Mouse (Mus musculus): Measurements from ENCODE around the gene Psd.

Psd gene

GRCm38 (mm10) chr19:46326756-46327305 is at the start of gene Psd:
TSS of gene Psd (minus strand) at chr19:46327156.
- peak in 1 of 2 experiments; percentile 40 for DNase-seq

DNA sequence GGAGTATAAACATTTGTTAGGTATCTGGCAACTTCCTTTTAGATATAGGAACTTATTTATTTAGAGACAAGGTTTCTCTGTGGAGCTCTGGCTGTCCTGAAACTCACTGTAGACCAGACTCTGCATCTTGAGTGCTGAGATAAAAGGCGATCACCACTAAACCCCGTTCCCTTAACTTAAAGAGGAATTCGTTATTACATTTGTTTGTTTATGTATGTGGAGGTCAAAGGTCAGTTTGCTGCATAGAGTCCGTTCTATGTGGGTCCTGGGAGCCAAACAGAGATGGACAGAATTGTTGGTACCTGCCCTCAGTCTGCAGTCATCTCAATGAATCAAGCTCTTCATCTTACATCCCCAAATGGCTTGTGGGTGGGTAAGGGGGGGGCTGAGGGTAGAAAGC is 48.9 kb upstream of the Psd start:
- no peak for DNase-seq

DNA sequence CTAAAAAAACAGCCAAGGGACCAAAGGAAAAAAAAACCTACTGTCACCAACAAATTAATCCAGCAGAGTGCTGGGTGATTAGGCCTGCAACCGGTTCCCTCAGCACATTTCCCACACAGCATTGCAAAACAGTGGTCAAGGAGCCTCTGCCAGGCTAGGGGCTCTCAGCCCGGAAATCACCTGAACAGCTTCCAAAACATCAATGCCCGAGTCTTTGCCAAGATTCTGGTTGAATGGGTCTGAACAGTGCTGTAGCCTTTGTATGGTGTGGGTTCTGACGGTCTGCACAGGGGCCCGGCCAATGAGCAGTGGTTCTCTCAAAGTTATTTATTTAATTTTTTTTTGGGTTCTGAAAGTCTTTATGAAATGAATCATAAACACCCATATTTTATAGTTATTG is 48.5 kb upstream of the Psd start:
- no peak for DNase-seq

DNA sequence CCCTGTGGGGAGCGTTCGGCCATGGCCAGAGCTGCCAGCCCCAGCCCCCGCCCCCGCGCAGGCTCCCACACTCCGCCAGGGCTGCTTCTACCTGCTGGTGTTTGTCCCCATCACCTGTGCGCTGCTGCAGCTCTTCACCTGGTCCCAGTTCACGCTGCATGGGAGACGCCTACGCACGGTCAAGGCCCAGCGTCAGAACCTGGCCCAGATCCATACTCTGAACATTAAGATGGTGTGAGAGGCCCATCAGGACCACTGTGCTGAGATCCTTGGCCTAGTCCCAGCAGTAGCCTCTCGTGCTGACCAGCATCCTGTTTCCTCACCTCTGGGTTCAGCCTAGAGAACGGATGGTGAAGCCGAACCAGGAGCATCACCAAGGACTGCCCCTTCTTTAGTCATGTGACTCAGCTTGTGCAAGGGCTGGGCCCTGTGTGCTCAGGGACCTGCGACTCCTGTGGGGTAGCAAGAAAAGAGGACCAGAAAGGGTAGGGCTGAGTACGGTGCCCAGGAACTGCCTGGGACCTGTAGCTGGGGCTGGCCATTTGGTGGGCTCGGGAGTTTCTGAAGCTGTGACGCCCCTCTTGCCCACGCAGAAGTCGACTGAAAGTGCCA is 47.6 kb upstream of the Psd start:
- DNase-seq = no peak

DNA sequence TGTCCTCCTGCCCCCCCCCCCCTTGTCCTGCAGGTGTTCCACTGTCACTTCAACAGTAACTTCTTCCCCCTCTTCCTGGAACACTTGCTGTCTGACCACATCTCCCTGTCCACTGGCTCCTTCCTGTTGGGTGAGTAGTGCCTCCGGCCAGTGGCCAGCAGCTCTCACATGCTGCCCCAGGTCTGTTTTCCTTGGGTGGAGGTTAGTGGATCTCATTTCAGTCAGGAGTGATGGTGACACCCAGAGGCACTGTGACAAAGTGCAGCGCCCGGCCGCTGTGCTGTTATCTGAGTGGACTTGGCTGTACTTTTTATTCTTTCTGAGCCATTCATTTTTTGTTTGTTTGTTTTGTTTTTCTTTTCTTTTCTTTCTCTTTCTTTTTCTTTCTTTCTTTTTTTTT is 42.2 kb upstream of the Psd start:
- peak in 1 of 2 experiments; percentile 26 for DNase-seq

- no peak for DNase-seq
Measured at GRCm38 (mm10) chr19:46367798-46368590, 41.0 kb upstream of the Psd start.

- no peak for DNase-seq
Measured at GRCm38 (mm10) chr19:46363294-46364009, 36.5 kb upstream of the Psd start.

GRCm38 (mm10) chr19:46362104-46362503 is 35.1 kb upstream of the Psd start:
- no peak for DNase-seq

DNA sequence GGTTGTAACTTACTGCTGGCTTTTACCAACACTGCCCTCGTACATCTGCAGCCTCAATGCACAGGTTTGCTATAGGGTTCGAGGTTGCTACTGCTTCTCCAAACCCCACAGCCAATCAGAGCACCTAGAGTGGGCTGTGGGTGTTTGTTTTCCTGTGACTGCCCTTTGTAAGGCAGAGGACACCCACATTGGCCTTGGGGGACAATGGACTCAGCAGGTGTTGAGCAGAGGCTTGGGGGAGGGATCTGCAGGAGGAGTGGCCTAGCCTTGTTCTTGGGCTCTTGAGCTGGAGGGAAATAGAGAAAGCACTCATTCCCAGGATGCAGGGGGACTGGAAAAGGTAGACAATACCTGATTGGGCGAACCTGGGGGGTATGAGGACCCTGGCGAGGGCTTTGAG is 31.4 kb upstream of the Psd start:
- no peak for DNase-seq

DNA sequence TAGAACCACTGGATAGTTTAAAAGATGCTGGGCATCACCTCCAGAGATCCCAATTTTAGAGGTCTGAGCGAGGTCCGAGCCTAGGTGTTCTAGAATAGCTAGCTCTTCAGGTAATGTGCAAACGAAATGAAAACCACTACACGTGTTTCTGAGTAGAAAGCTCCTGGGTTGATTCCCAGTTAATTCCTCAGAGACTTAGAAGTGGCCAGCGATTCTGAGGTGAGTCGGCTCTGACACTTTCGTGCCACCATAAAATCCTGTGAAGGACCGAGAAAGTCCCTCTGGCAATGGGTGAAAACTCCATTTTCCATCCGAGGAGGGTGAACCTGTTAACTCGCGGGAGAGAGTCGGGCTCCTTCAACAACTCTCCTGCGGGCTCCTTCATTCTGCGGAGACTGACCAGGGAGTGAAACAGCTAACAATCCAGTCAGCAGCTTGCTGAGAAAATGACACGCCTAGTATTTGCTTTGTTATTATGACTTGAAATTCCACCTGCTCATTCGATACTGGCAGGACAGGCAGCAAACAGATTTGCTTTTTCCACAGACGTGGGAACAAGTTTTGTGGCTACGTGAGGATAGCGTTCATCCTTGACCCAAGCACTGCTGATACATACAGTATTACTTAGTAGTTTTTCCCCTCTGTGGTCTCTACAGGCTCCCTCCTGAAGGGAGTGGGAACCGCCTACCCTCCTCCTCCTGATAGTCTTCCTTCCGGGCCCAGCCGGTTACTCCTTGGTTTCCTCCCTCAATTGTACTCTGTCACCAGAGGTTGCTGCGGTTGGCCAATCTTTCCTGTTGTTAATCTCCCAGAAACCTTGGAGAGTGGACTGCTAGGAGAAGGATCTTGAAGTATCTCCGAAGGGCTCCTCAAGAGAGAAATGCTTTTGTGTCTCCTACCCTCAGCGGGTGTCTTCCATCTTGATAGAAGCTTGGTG is 30.7 kb upstream of the Psd start:
- DNase-seq = no peak

- DNase-seq = peak; percentile 81 to 90
Measured at GRCm38 (mm10) chr19:46356701-46357138, 29.8 kb upstream of the Psd start.

- no peak for DNase-seq
Measured at GRCm38 (mm10) chr19:46350168-46350932, 23.4 kb upstream of the Psd start, which contains the start of gene 2310034G01Rik. TSS of gene 2310034G01Rik (minus strand) at chr19:46350302.

DNA sequence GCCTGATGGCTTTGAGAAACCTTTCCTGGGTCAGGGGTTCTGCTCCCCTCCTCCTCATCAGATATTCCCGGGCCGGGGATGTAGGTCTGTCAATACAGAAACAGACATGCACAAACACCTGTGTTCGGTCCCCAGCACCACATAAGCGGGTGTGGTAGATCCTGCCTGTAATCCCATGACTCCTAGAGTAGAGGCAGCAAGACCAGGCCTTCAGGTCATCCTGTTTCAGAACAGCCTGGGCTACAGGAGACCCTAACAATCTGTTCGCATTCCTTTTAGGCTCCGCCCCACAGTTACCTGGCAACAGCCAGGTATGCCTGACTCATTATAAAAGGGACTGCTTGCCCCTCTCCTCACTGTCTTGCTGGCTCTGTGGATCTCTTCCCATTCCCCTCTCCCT is 22.6 kb upstream of the Psd start:
- DNase-seq = no peak

DNA sequence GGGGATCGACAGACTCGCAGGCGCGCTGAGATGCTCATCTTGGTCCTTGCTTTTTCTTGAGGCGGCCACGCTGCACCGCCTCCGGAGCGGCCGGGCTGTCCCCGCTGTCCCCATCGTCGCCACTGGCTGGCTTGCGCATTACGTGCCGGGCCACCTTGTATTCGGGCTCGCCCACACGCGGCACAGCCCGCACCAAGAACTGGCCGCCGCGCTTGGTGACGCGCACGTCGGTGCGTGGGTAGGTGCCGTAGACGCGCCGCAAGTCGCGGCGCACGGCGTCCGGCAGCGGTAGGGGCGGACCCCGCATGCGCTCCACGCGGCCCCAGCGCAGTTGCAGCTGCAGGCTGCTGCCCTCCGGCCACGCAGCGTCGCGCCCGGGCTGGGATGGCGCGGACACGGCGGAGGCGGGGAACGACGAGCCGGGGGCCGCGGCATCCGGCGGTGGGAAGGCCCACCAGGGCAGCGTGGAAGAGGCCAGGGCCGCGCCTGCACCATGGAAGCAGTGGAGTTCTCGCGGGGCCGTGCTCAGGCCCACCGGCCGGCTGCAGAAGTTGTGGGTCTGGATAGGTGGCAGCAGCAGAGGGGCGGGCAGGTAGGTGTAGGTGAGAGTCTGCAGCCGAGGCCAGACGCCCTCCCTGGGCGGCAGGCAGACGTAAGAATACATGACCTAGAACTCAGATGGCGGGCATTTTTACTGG is 22.0 kb upstream of the Psd start:
- DNase-seq = peak in 1 of 2 experiments; percentile 33

DNA sequence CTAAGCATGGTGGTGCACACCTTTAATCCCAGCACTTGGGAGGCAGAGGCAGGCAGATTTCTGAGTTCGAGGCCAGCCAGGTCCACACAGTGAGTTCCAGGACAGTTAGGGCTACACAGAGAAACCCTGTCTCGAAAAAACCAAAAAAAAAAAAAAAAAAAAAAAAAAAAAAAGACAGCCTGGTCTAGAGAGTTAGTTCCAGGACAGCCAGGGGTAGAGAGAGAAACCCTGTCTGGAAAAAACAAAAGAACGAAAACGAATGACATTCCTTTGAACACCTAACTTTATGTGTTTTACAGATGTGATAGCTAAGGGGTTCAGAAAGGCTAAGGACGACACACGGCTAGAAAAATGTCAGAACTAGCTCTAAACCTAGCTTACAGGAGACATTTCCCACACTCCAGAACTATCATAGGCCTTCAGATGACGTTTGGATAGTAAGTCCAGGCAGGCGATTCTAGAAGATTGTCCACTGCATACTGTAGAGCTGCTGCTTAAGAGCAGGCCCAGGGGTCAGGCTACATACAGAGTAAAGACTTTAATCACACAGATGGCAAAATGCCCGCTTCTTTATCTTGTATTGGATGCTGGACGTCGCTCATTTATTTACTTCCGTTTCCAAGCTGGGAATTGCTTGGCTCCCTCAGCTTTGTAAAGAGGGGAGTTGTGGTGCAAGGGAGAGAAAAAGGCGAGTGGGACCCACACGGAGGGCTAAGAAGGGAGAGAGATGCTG is 21.1 kb upstream of the Psd start:
- DNase-seq = no peak

DNA sequence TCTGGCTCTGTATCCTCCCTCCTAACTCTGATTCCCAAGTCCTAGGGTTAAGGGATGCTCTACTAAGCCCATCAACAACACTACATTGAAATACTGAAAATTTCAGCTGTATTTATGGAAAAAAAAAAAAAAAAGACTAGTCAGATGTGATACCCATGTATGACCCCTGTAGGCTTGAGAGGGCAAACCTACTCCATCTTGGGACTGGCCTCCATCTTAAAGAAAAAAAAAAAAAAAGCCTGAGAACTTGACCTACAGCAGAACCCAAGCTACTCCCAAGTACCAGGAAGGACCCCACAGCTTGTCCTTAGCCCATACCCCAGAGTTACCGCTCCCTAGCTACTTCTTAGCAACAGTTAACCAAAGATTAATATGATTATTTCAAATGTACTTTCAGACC is 20.2 kb upstream of the Psd start:
- no peak for DNase-seq

- DNase-seq = no peak
Measured at GRCm38 (mm10) chr19:46344710-46345419, 17.9 kb upstream of the Psd start.

DNA sequence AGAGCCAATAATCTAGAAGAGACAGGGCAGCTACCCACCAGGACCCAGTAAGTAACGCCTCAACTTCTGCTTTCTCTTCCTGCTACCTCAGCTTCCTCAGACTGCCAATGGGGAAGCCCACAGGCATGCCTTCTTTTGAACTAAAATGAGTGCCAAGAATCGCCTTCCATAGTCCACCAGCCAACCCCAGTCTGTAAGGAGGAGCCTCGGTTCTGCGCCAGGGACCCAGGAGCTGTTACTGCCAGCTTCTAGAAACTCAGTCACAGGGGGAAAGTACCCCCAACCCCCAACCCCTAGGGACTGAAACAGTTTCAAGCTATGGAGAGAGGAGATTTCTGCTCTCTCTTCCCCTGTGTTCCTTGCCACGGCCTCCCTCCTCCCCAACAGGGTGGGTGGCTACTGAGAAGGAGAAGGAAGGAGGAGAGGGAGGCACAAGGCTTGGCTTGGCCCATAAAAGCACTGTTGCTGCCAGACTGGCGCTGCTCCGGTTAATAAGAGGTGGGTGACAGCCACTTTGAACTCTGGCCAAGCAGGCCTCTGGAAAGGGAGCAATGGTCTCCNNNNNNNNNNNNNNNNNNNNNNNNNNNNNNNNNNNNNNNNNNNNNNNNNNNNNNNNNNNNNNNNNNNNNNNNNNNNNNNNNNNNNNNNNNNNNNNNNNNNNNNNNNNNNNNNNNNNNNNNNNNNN is 12.5 kb upstream of the Psd start:
- no peak for DNase-seq

DNA sequence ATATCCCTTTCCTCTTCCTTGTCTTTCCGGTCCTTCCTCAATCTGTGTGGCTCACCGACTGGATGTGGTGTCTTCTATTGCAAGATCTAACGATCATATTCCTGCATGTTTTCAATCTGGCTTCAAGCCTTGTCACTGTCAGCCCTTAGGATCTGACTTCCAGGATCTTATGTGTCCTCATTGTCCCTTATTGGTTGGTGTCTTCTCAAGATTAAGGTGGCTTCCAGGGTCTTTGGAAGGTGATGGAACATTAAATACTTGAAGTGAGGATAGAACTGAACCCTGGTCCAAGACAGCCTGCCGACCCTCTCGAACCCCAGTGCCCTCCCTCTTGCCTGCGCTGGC is 12.0 kb upstream of the Psd start:
- no peak for DNase-seq

Measured in thymus, postnatal 36 days (tissue).